Mouse (Mus musculus) thymus, postnatal 10 days (tissue): ENCODE measurements around the gene Gzmk.

ENCODE experiments used
- DNase-seq, 2 experiments: peaks; one replicate each; pipeline ENCODE4 v3.0.0; 2021; ENCODE audit warnings: low spot score in 2 of 2

The Gzmk gene

GRCm38 (mm10) chr13:113203146-113203545 lies 22.6 kb downstream of the Gzmk start:
- no peak for DNase-seq

- DNase-seq, result no peak
Measured at GRCm38 (mm10) chr13:113202184-113202583, 23.5 kb downstream of the Gzmk start.

- no peak for DNase-seq
Measured at GRCm38 (mm10) chr13:113201631-113202030, 24.1 kb downstream of the Gzmk start.

- DNase-seq, result no peak
Measured at GRCm38 (mm10) chr13:113200726-113201125, 25.0 kb downstream of the Gzmk start.

GRCm38 (mm10) chr13:113199331-113199730 lies 26.4 kb downstream of the Gzmk start:
- DNase-seq, result no peak

GRCm38 (mm10) chr13:113197872-113198502 lies 27.7 kb downstream of the Gzmk start:
- DNase-seq, result no peak

GRCm38 (mm10) chr13:113196808-113197674 lies 28.7 kb downstream of the Gzmk start:
- no peak for DNase-seq

GRCm38 (mm10) chr13:113183720-113184119 lies 42.0 kb downstream of the Gzmk start:
- DNase-seq, result no peak

- no peak for DNase-seq
Measured at GRCm38 (mm10) chr13:113183310-113183709, 42.4 kb downstream of the Gzmk start.

- no peak for DNase-seq
Measured at GRCm38 (mm10) chr13:113174162-113174561, 51.5 kb downstream of the Gzmk start.

GRCm38 (mm10) chr13:113170256-113170655 lies 55.5 kb downstream of the Gzmk start:
- DNase-seq, result no peak

GRCm38 (mm10) chr13:113168018-113168534 lies 57.6 kb downstream of the Gzmk start:
- DNase-seq, result no peak

GRCm38 (mm10) chr13:113164252-113165005 lies 61.3 kb downstream of the Gzmk start:
- no peak for DNase-seq

- no peak for DNase-seq
Measured at GRCm38 (mm10) chr13:113151556-113151955, 74.2 kb downstream of the Gzmk start.

- DNase-seq, result no peak
Measured at GRCm38 (mm10) chr13:113139597-113139996, 86.1 kb downstream of the Gzmk start.

GRCm38 (mm10) chr13:113129974-113130373 lies 95.7 kb downstream of the Gzmk start:
- DNase-seq, result no peak
